Mouse (Mus musculus) CH12.LX (cell line): Measurements from ENCODE around the gene Col23a1.

ENCODE experiments used
- CHD1 ChIP-seq: IDR thresholded peaks from 2 replicates; pipeline ENCODE4 v1.6.1; 2012; ENCODE audit warnings: low read depth, low read length, improper control_type of control experiment, inconsistent platforms
- POLR2A ChIP-seq: IDR thresholded peaks from 2 replicates; pipeline ENCODE4 v1.6.1; 2011; ENCODE audit warnings: low read depth, mild to moderate bottlenecking, improper control_type of control experiment, low read length
- ZMIZ1 ChIP-seq: IDR thresholded peaks from 2 replicates; pipeline ENCODE4 v1.6.1; 2012; ENCODE audit warnings: low read depth, mild to moderate bottlenecking, inconsistent platforms, low read length, improper control_type of control experiment

GRCm38 (mm10) chr11:51555066-51555465 lies 265.3 kb downstream of the Col23a1 start:
- no peak for TF ChIP-seq CHD1
- TF ChIP-seq ZMIZ1 = no peak
- no peak for TF ChIP-seq POLR2A
